Mouse (Mus musculus) E14TG2a.4 (cell line): ENCODE data around the gene Bod1l.

ENCODE experiments used
- CTCF ChIP-seq: conservative IDR thresholded peaks from 2 replicates; pipeline ENCODE4 v1.5.1; 2014; ENCODE audit warnings: low read length
- NANOG ChIP-seq: IDR thresholded peaks from 2 replicates; pipeline ENCODE4 v1.6.1; 2014; ENCODE audit warnings: borderline replicate concordance, low read length, mixed read lengths

DNA sequence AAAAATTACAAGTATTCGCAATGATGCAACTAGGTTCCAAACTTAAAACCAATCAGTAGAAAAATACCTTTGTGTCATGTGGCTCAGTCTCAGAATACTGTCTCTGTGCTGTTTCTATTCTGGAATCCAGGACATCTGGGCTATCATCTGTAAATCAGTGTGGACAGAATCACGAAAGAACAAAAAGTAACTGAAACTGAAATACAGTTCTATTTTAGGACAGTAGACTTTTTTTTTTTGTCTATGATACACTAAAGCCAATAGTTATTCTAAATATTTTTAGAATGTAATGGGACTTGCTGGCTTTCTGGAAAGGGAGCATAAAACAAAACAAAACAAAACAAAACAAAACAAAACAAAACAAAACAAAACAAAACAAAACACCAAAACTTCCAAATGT is 39.0 kb downstream of the Bod1l start:
- TF ChIP-seq CTCF (no peak), NANOG (no peak)
